Mouse (Mus musculus): ENCODE data around the gene Gpr18.

DNA sequence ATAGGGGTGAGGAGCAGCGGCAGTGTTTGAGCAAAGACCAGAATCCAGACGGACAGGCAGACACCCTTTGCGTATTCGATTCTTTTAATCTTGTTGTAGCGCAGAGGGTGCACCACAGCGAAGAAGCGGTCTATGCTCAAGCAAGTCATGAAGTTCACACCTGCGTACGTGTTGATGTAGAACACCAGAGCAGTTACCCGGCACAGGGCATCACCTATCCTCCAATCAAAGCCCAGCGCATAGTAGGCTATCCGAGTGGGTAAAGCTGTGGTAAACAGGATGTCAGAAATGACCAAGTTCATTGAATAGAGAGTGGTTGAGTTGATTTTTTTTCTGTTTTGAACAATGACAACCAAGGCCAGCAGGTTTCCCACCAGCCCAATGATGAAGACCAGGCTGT is 39.0 kb upstream of the Gpr18 start:
- TF ChIP-seq CTCF (IDR thresholded peaks at IDR 0.05): no peak
- no peak for TF ChIP-seq POLR2A (IDR thresholded peaks at IDR 0.05; ENCODE audit: insufficient read depth, low read depth, low read length)

Data from heart, adult 2 months (tissue).